Mouse (Mus musculus) spleen, postnatal 14 days (tissue): ENCODE data around the gene Vmn2r39.
"Not testable (repeated sequence)": the region's sequence is repeated elsewhere in the genome, so short reads cannot be mapped to it uniquely, and the experiment has no call there.

Experiments
- DNase-seq, 2 experiments: peaks; one replicate each; pipeline ENCODE4 v3.0.0; 2021 to 2022; ENCODE audit warnings: low spot score in 2 of 2

Gene Vmn2r39

DNA sequence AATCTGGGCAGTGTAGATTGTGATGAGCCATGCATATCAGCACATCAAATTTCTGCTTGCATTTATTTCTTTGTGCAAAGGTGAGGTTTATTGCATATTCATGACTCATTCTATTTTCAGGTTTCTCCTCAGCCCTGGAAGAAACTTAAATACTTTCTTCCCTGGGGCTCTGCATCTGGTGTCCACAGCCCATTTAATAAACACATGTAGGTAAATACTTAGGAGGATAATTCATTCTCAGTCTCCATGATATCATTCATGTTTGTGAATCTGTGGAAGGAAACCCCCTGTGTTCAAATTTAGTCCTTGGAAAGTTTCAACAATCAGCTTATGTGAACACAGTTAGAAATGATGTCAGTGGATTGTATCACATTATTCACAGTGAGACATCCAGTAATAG, at the start of gene Vmn2r39:
Gene Vmn2r39, minus strand, starts transcription at position 101 of the 400 bp plus-strand sequence.
- DNase-seq, result not testable (repeated sequence)

GRCm38 (mm10) chr7:9065353-9065752, 34.8 kb upstream of the Vmn2r39 start:
- DNase-seq, result not testable (repeated sequence)
